Mouse (Mus musculus) olfactory bulb, adult 2 months (tissue): Measurements from ENCODE around the gene Chst2.

Experiments used
- CTCF ChIP-seq: fragments of 200-500 bp; IDR thresholded peaks from 2 replicates; pipeline ENCODE4 v1.5.1; 2012; ENCODE audit warnings: low read depth, mild to moderate bottlenecking, low read length, moderate library complexity; ENCODE audit not compliant: insufficient read depth
- POLR2A ChIP-seq: fragments of 200-500 bp; IDR thresholded peaks from 2 replicates; pipeline ENCODE4 v1.6.1; 2012; ENCODE audit warnings: mild to moderate bottlenecking, low read depth, low read length, moderate library complexity; ENCODE audit not compliant: insufficient read depth

DNA sequence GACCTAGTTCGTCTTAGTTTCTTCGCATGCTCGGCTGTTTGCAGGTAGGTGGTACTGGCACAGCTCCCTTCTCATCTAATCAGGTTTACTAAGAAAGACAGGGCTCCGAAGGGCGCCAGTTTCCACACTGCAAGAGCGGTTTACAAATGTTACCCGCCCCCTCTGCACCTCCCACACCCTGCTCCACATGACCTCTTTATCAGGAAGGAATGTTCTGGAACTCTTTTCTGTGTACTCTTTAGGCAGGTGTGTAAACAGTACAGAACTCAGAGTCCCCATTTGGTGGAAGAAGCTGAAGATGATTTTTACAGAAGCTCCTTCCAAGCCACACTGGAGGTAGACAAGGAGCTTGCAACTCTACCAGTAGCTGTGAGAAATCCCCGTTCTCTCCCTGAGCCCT lies 31.2 kb downstream of the Chst2 start:
- TF ChIP-seq CTCF (no peak), POLR2A (no peak)
